ENCODE assay signal across 14 mouse cellular contexts in the genomic region with DNA sequence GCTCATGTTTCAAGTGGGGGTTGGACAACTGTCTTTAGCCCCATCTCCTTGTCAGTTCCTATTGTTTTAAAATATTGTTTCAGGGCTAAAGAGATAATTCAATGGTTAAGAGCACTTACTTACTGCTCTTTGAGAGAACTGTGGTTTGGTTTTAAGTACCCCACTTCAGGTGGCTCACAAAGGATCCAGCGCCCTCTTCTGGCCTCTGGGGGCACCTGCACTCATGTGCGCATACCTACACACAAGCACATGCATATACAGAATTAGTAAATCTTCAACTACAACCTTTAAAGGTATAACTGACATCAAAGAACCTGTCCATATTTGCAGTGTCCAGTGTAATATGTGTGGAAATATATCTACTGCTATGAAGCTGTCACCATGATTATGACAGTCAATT.
DNase-seq lines count a peak whose midpoint lies in the region; ATAC-seq and TF ChIP-seq lines count a peak whose summit lies in the region.
"Had no signal": no experiment of that assay in that cellular context is flagged by ENCODE, and none has a peak within 500 bp of the region (broad histone marks: within the 10 kb centered on the region; RNA-seq: fewer than 3 reads in every experiment).

No protein-coding gene starts in this region.

- H3K9me3 ChIP-seq in intestine, postnatal 0 days (ENCODE audit: control insufficient read depth) = 0 out of 2 replicates have a peak, but pooled peaks cover 5% of the 10 kb centered on the region
- H3K9me3 ChIP-seq in intestine, embryonic 16.5 days (ENCODE audit: control insufficient read depth, low read length) = 0 out of 2 replicates have a peak, but pooled peaks cover 2% of the 10 kb centered on the region
- H3K9me3 ChIP-seq: forebrain, embryonic 10.5 days had no signal

- peak; percentile 43 for DNase-seq in cerebellum, adult 9-10 months
- no peak for DNase-seq in cerebellum, postnatal 10 days
- DNase-seq in 416B (ENCODE audit: low read depth) = peak; percentile 33
- DNase-seq in R1 (ENCODE audit: low read depth, low spot score) = peak; percentile 43
- no peak for DNase-seq in Muller cell, postnatal 12 days (ENCODE audit: inconsistent ontology term)
- DNase-seq in adrenal gland, adult 8-10 months = no peak
- DNase-seq: lung, postnatal 36 days; right cerebral cortex, postnatal 14 days had no signal

- no peaks in the 10 kb centered on the region; the same call in 1 of the 2 replicates for H3K36me3 ChIP-seq in intestine, postnatal 0 days (ENCODE audit: control insufficient read depth, insufficient read depth)
- H3K36me3 ChIP-seq in intestine, embryonic 16.5 days (ENCODE audit: control insufficient read depth, insufficient read depth, low read length) = no peaks in the 10 kb centered on the region

- no peak overlapping the region for H3K4me3 ChIP-seq in intestine, postnatal 0 days (ENCODE audit: low read depth, low read length)
- no peak overlapping the region for H3K4me3 ChIP-seq in intestine, embryonic 16.5 days (ENCODE audit: low read length)
- H3K4me3 ChIP-seq: forebrain, embryonic 10.5 days had no signal

- no peak overlapping the region for H3K27ac ChIP-seq in intestine, postnatal 0 days (ENCODE audit: low read depth, low read length)
- H3K27ac ChIP-seq in intestine, embryonic 16.5 days (ENCODE audit: low read length) = no peak overlapping the region
- H3K27ac ChIP-seq: forebrain, embryonic 10.5 days; hindbrain, embryonic 14.5 days had no signal

- WGBS in intestine, postnatal 0 days = 87% methylated on average over 2 of the region's 2 CpGs
- 84% methylated on average over 2 of the region's 2 CpGs for WGBS in intestine, embryonic 16.5 days

- H3K4me1 ChIP-seq in intestine, postnatal 0 days (replicated peaks; ENCODE audit: control insufficient read depth, insufficient read depth, low read length) = peaks cover 16% of the 10 kb centered on the region
- H3K4me1 ChIP-seq in intestine, embryonic 16.5 days (ENCODE audit: control insufficient read depth, insufficient read depth, low read length) = peaks cover 19% of the 10 kb centered on the region

- TF ChIP-seq CTCF in intestine, postnatal 0 days (IDR thresholded peaks at IDR 0.05; ENCODE audit: low read depth) = peak; percentile 43

- ATAC-seq in intestine, postnatal 0 days = no peak
- ATAC-seq in intestine, embryonic 16.5 days = no peak

- no peak overlapping the region for H3K4me2 ChIP-seq in intestine, postnatal 0 days (replicated peaks; ENCODE audit: low read depth)
- no peak overlapping the region for H3K4me2 ChIP-seq in intestine, embryonic 16.5 days (ENCODE audit: low read depth, low read length)
- H3K4me2 ChIP-seq: hindbrain, embryonic 14.5 days; liver, embryonic 11.5 days; midbrain, embryonic 11.5 days had no signal

- H3K27me3 ChIP-seq in intestine, postnatal 0 days (replicated peaks; ENCODE audit: control insufficient read depth, insufficient read depth, low read length) = no peaks in the 10 kb centered on the region
- H3K27me3 ChIP-seq in intestine, embryonic 16.5 days (replicated peaks; ENCODE audit: control insufficient read depth, insufficient read depth, low read length) = no peaks in the 10 kb centered on the region

- H3K9ac ChIP-seq in intestine, postnatal 0 days (ENCODE audit: low read depth, low read length) = no peak overlapping the region
- no peak overlapping the region for H3K9ac ChIP-seq in intestine, embryonic 16.5 days (ENCODE audit: low read depth, low read length)
- H3K9ac ChIP-seq: hindbrain, embryonic 14.5 days had no signal

Comparison
In these comparisons a context has a peak if more than half of its experiments do, and no peak if none do; other contexts are left out.
1. DNase-seq: peak in cerebellum, adult 9-10 months (single experiment), 416B (single experiment) and R1 (single experiment); none in cerebellum, postnatal 10 days (0 of 2), Muller cell, postnatal 12 days (single experiment) and adrenal gland, adult 8-10 months (single experiment).